Mouse (Mus musculus) lung, postnatal 25 days (tissue): Measurements from ENCODE around the gene Rai1.

Source experiments
- DNase-seq: peaks from one replicate; pipeline ENCODE4 v3.0.0; 2022; ENCODE audit warnings: low spot score

Gene Rai1

GRCm38 (mm10) chr11:60220291-60220804 lies 115.5 kb downstream of the Rai1 start:
- peak; percentile 91 for DNase-seq

GRCm38 (mm10) chr11:60221425-60221824 lies 116.6 kb downstream of the Rai1 start:
- no peak for DNase-seq

- DNase-seq: no peak
These were observed 117.3 kb downstream of the Rai1 start for GRCm38 (mm10) chr11:60222085-60222468.

GRCm38 (mm10) chr11:60222469-60223236 lies 117.8 kb downstream of the Rai1 start, which contains the start of gene Srebf1:
Gene Srebf1 (minus strand): TSS chr11:60222581.
- peak; percentile 86 for DNase-seq

- DNase-seq: no peak
These were observed 119.9 kb downstream of the Rai1 start for GRCm38 (mm10) chr11:60224676-60225075.

GRCm38 (mm10) chr11:60225874-60226273 lies 121.1 kb downstream of the Rai1 start:
- DNase-seq: no peak

GRCm38 (mm10) chr11:60228525-60228924 lies 123.7 kb downstream of the Rai1 start:
- no peak for DNase-seq

GRCm38 (mm10) chr11:60229821-60230220 lies 125.0 kb downstream of the Rai1 start:
- DNase-seq: peak; percentile 84

GRCm38 (mm10) chr11:60230512-60230911 lies 125.7 kb downstream of the Rai1 start:
- DNase-seq: no peak

GRCm38 (mm10) chr11:60231326-60231725 lies 126.5 kb downstream of the Rai1 start:
- DNase-seq: no peak

GRCm38 (mm10) chr11:60231951-60232350 lies 127.1 kb downstream of the Rai1 start:
- DNase-seq: no peak

- DNase-seq: no peak
These were observed 127.7 kb downstream of the Rai1 start for GRCm38 (mm10) chr11:60232441-60233058.

- no peak for DNase-seq
These were observed 128.4 kb downstream of the Rai1 start for GRCm38 (mm10) chr11:60233235-60233634.

- no peak for DNase-seq
These were observed 130.5 kb downstream of the Rai1 start for GRCm38 (mm10) chr11:60235351-60235750.

GRCm38 (mm10) chr11:60240509-60240908 lies 135.7 kb downstream of the Rai1 start:
- DNase-seq: no peak

- DNase-seq: no peak
These were observed 139.8 kb downstream of the Rai1 start for GRCm38 (mm10) chr11:60244503-60245143.

- DNase-seq: no peak
These were observed 141.3 kb downstream of the Rai1 start for GRCm38 (mm10) chr11:60246077-60246476.

GRCm38 (mm10) chr11:60247753-60248550 lies 143.1 kb downstream of the Rai1 start:
- peak; percentile 20 for DNase-seq
